Mouse (Mus musculus): Measurements from ENCODE around the gene Edrf1.

- no peak for TF ChIP-seq CTCF (IDR thresholded peaks at IDR 0.05; ENCODE audit: borderline replicate concordance, control insufficient read depth, extremely low read depth, insufficient read depth, low read length, poor library complexity)
- no peak for TF ChIP-seq POLR2A (IDR thresholded peaks at IDR 0.05; ENCODE audit: control insufficient read depth, extremely low read depth, insufficient read depth, low read length, poor library complexity)
Observed at GRCm38 (mm10) chr7:133609585-133609984, 27.8 kb upstream of the Edrf1 start.

All from thymus, adult 2 months (tissue).